Mouse (Mus musculus): ENCODE results near the gene Laptm4a. TPM values are rescaled to one million over a fixed set of nuclear protein-coding genes. Genes with fewer than 3 reads are reported as not detected.
"Not testable (repeated sequence)": the region's sequence is repeated elsewhere in the genome, so short reads cannot be mapped to it uniquely, and the experiment has no call there.

Laptm4a gene
- polyA plus RNA-seq, 1 experiment from 2014 or later: 210 TPM

GRCm38 (mm10) chr12:8922369-8923124, 1.1 kb downstream of the Laptm4a start:
- ATAC-seq: no peak
- Histone ChIP-seq H3K4me3 (ENCODE audit: low read length) (peak overlapping the region; percentile 83), H3K36me3 (ENCODE audit: control insufficient read depth, insufficient read depth, low read length) (no peaks in the 10 kb centered on the region), H3K9ac (ENCODE audit: low read depth, low read length) (peak overlapping the region; percentile 89), H3K27ac (ENCODE audit: low read depth, low read length) (peak overlapping the region; percentile 98), H3K4me2 (ENCODE audit: low read length) (peak overlapping the region; percentile 87), H3K9me3 (ENCODE audit: control insufficient read depth, low read length) (no peaks in the 10 kb centered on the region), H3K27me3 (replicated peaks; ENCODE audit: control insufficient read depth, insufficient read depth, low read length) (no peaks in the 10 kb centered on the region), H3K4me1 (ENCODE audit: control insufficient read depth, insufficient read depth, low read depth, low read length) (peaks cover 26% of the 10 kb centered on the region)
- 4% methylated on average over 30 of the region's 30 CpGs for WGBS

DNA sequence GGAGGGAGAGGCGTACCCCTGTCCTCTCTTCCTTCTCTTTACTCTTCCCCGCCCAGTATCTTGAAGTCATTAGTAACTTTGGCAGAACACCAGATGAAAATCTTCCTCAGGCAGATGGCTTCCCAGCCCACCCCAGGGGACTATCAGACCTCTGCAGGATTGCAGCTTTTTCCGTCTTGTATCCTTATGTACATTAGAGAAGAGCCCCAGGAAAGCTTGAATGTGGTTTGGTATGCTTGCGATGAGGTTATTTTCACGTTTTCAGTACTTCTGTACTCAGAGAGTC, 1.6 kb downstream of the Laptm4a start:
- H3K4me3 ChIP-seq (ENCODE audit: low read length): peak overlapping the region; percentile 83
- H3K4me2 ChIP-seq (ENCODE audit: low read length): peak overlapping the region; percentile 87
- ATAC-seq: no peak
- no peaks in the 10 kb centered on the region for H3K9me3 ChIP-seq (ENCODE audit: control insufficient read depth, low read length)
- peak overlapping the region; percentile 89 for H3K9ac ChIP-seq (ENCODE audit: low read depth, low read length)
- H3K27me3 ChIP-seq (replicated peaks; ENCODE audit: control insufficient read depth, insufficient read depth, low read length): no peaks in the 10 kb centered on the region
- 15% methylated on average over 5 of the region's 5 CpGs for WGBS
- no peaks in the 10 kb centered on the region for H3K36me3 ChIP-seq (ENCODE audit: control insufficient read depth, insufficient read depth, low read length)
- no peak overlapping the region; the same call in 1 of the 2 replicates for H3K27ac ChIP-seq (ENCODE audit: low read depth, low read length)
- peaks cover 26% of the 10 kb centered on the region for H3K4me1 ChIP-seq (ENCODE audit: control insufficient read depth, insufficient read depth, low read depth, low read length)

DNA sequence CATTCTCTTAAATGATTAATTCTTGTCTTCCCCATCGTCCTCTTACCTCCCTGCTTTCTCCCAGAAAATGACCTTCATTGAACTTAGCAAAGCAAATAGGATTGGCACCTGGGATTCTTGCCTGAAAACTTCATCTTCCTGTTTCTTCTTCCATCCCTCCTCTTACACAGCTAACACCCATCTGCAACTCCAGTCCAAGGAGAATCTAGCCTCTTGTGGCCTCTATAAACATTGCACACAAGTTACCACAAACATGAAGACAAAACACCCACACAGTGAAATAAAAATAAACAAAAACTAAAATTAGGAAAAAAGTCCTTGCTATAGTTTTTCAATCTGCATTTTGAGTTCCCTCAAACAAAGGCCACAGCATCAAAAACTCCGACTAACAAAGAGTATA, 2.1 kb downstream of the Laptm4a start:
- Histone ChIP-seq H3K4me2 (ENCODE audit: low read length) (peak overlapping the region; percentile 87), H3K27me3 (replicated peaks; ENCODE audit: control insufficient read depth, insufficient read depth, low read length) (no peaks in the 10 kb centered on the region), H3K4me3 (ENCODE audit: low read length) (peak overlapping the region; percentile 83), H3K9me3 (ENCODE audit: control insufficient read depth, low read length) (no peaks in the 10 kb centered on the region), H3K36me3 (ENCODE audit: control insufficient read depth, insufficient read depth, low read length) (no peaks in the 10 kb centered on the region), H3K27ac (ENCODE audit: low read depth, low read length) (no peak overlapping the region), H3K9ac (ENCODE audit: low read depth, low read length) (no peak overlapping the region), H3K4me1 (ENCODE audit: control insufficient read depth, insufficient read depth, low read depth, low read length) (peaks cover 26% of the 10 kb centered on the region)
- no peak for ATAC-seq
- WGBS: 46% methylated on average over 2 of the region's 2 CpGs

DNA sequence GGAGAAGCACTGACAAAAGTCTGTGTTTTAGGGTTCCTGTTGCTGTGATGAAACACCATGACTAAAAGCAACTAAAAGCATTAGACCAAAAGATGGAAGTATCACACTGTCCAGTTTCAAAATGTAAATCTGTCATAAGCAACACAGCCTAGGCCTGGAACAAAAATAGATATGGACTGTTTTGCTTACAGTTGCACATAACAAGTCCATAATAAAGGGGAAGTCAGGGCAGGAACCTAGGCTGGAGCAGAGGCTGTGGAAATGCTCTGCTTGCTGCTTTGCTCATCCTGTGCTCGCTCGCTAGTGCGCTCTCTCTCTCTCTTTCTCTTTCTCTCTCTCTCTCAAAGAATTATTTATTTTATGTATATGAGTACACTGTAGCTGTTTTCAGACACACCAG, 6.2 kb downstream of the Laptm4a start:
- no peak overlapping the region for H3K27ac ChIP-seq (ENCODE audit: low read depth, low read length)
- peaks cover 24% of the 10 kb centered on the region for H3K4me1 ChIP-seq (ENCODE audit: control insufficient read depth, insufficient read depth, low read depth, low read length)
- 92% methylated on average over 3 of the region's 3 CpGs for WGBS

DNA sequence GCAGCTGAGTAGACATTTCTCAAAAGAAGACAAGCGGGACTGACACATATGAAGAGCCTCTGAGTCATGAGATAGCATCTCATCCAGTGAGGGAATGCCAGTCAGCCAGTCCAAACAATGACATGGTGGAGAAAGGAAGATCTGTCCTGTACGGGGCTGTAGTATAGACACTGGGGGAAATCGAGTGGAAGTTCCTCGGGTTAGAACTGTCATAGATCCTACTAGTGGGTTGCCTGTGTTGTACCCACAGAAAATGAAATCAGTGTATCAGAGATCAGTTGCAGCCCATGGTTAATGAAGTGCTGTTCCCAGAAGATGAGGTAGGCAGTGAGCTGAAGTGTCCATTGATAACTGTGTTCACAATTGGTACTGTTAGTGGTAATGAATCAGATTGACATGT, 7.3 kb downstream of the Laptm4a start:
- Histone ChIP-seq H3K27ac (ENCODE audit: low read depth, low read length) (no peak overlapping the region), H3K4me2 (ENCODE audit: low read length) (no peak overlapping the region), H3K9me3 (ENCODE audit: control insufficient read depth, low read length) (no peaks in the 10 kb centered on the region), H3K36me3 (ENCODE audit: control insufficient read depth, insufficient read depth, low read length) (peaks cover 4% of the 10 kb centered on the region; the same call in 1 of the 2 replicates), H3K27me3 (replicated peaks; ENCODE audit: control insufficient read depth, insufficient read depth, low read length) (no peaks in the 10 kb centered on the region), H3K4me1 (ENCODE audit: control insufficient read depth, insufficient read depth, low read depth, low read length) (peaks cover 13% of the 10 kb centered on the region), H3K9ac (ENCODE audit: low read depth, low read length) (no peak overlapping the region), H3K4me3 (ENCODE audit: low read length) (no peak overlapping the region)
- WGBS: 79% methylated on average over 4 of the region's 4 CpGs
- no peak for ATAC-seq

More for the DNA sequence above, 6.2 kb downstream of the Laptm4a start:
- Histone ChIP-seq H3K4me2 (ENCODE audit: low read length) (no peak overlapping the region), H3K36me3 (ENCODE audit: control insufficient read depth, insufficient read depth, low read length) (no peaks in the 10 kb centered on the region), H3K9me3 (ENCODE audit: control insufficient read depth, low read length) (no peaks in the 10 kb centered on the region), H3K9ac (ENCODE audit: low read depth, low read length) (no peak overlapping the region), H3K27me3 (replicated peaks; ENCODE audit: control insufficient read depth, insufficient read depth, low read length) (no peaks in the 10 kb centered on the region), H3K4me3 (ENCODE audit: low read length) (no peak overlapping the region)
- ATAC-seq: no peak

DNA sequence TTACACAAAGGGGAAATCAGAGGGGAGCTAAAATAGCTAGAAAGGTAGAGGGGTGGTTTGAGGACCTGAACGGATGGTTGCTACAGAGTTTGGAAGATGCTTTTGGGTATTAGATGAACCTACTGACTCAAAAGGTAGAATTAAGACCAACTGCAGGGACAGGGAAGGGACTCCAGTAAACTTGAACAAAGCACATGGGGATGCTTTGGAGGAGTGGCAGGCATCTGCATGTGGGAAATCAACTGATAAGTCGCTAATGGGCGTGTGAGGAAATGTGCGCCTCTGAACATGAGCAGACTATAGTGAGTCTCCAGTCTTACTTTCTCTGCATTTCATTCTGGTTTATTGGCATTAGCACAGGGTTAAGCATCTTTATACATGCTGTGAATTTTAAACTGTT, 9.6 kb downstream of the Laptm4a start:
- WGBS: 79% methylated on average over 4 of the region's 4 CpGs
- Histone ChIP-seq H3K9ac (ENCODE audit: low read depth, low read length) (no peak overlapping the region), H3K4me2 (ENCODE audit: low read length) (no peak overlapping the region), H3K27me3 (replicated peaks; ENCODE audit: control insufficient read depth, insufficient read depth, low read length) (no peaks in the 10 kb centered on the region), H3K27ac (ENCODE audit: low read depth, low read length) (no peak overlapping the region), H3K4me1 (ENCODE audit: control insufficient read depth, insufficient read depth, low read depth, low read length) (no peaks in the 10 kb centered on the region), H3K36me3 (ENCODE audit: control insufficient read depth, insufficient read depth, low read length) (peaks cover 18% of the 10 kb centered on the region), H3K4me3 (ENCODE audit: low read length) (no peak overlapping the region), H3K9me3 (ENCODE audit: control insufficient read depth, low read length) (no peaks in the 10 kb centered on the region)
- no peak for ATAC-seq

DNA sequence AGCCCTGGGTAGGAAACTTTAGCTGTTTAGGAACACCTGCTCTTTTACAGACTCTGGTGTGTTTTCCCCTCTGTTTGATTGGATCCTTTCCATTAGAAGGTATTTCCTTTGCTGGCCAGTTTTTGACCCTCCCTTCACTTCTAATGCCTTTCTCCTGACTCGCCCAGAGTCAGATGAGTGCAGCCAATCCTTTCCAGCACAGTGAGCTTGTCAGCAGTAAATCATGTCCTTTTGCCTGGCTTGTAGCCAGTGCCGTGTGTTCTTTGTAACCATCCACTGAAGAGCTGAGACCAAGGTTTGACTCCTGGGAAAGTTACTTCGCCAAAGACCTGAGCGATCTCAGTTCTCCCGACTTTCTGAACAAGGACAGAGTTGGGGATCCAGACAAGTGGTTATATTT, 13.9 kb downstream of the Laptm4a start:
- Histone ChIP-seq H3K27ac (ENCODE audit: low read depth, low read length) (no peak overlapping the region), H3K4me2 (ENCODE audit: low read length) (no peak overlapping the region), H3K9ac (ENCODE audit: low read depth, low read length) (no peak overlapping the region), H3K36me3 (ENCODE audit: control insufficient read depth, insufficient read depth, low read length) (peaks cover 39% of the 10 kb centered on the region), H3K4me3 (ENCODE audit: low read length) (no peak overlapping the region), H3K9me3 (ENCODE audit: control insufficient read depth, low read length) (no peaks in the 10 kb centered on the region), H3K27me3 (replicated peaks; ENCODE audit: control insufficient read depth, insufficient read depth, low read length) (no peaks in the 10 kb centered on the region), H3K4me1 (ENCODE audit: control insufficient read depth, insufficient read depth, low read depth, low read length) (no peaks in the 10 kb centered on the region)
- 74% methylated on average over 5 of the region's 5 CpGs for WGBS
- ATAC-seq: peak; percentile 27; the same call in 1 of the 2 replicates

- not testable (repeated sequence) for H3K27ac ChIP-seq (ENCODE audit: low read depth, low read length); H3K27me3 ChIP-seq (replicated peaks; ENCODE audit: control insufficient read depth, insufficient read depth, low read length); ATAC-seq; H3K4me2 ChIP-seq (ENCODE audit: low read length); H3K9ac ChIP-seq (ENCODE audit: low read depth, low read length); H3K4me1 ChIP-seq (ENCODE audit: control insufficient read depth, insufficient read depth, low read depth, low read length); H3K4me3 ChIP-seq (ENCODE audit: low read length); H3K9me3 ChIP-seq (ENCODE audit: control insufficient read depth, low read length)
- H3K36me3 ChIP-seq (ENCODE audit: control insufficient read depth, insufficient read depth, low read length): peaks cover 39% of the 10 kb centered on the region
- 79% methylated on average over 4 of the region's 4 CpGs for WGBS
Observed at GRCm38 (mm10) chr12:8936210-8936609, 14.7 kb downstream of the Laptm4a start.

DNA sequence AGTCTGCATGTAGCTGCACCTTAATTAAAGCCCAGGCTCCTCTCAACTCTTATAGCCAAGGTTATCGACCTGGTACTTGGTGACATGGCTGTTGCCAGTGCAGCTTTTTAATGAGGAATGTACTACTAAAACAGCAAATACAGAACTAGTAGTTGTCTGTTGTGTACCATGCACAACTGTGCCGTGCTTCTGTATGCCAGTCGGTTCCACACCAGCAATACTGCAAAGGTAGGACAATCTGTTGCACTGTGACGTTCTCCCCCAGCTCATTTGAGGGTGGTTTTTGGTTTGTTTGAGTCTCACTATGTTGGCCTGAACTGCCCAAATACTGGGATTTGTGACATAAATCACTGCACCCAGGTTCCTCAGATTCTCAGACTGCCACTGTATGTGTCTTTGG, 18.0 kb downstream of the Laptm4a start:
- 86% methylated on average over 4 of the region's 4 CpGs for WGBS
- no peak for ATAC-seq
- Histone ChIP-seq H3K4me2 (ENCODE audit: low read length) (no peak overlapping the region), H3K9ac (ENCODE audit: low read depth, low read length) (no peak overlapping the region), H3K36me3 (ENCODE audit: control insufficient read depth, insufficient read depth, low read length) (peaks cover 32% of the 10 kb centered on the region), H3K9me3 (ENCODE audit: control insufficient read depth, low read length) (no peaks in the 10 kb centered on the region), H3K4me1 (ENCODE audit: control insufficient read depth, insufficient read depth, low read depth, low read length) (no peaks in the 10 kb centered on the region), H3K27ac (ENCODE audit: low read depth, low read length) (no peak overlapping the region), H3K4me3 (ENCODE audit: low read length) (no peak overlapping the region), H3K27me3 (replicated peaks; ENCODE audit: control insufficient read depth, insufficient read depth, low read length) (no peaks in the 10 kb centered on the region)

All from hindbrain, embryonic 16.5 days (tissue).